Mouse (Mus musculus): ENCODE data around the gene Lamtor2. TPM values are rescaled to one million over a fixed set of nuclear protein-coding genes. Genes with fewer than 3 reads are reported as not detected.

Lamtor2 gene
- polyA plus RNA-seq, 1 experiment from 2014 or later: 256 TPM

DNA sequence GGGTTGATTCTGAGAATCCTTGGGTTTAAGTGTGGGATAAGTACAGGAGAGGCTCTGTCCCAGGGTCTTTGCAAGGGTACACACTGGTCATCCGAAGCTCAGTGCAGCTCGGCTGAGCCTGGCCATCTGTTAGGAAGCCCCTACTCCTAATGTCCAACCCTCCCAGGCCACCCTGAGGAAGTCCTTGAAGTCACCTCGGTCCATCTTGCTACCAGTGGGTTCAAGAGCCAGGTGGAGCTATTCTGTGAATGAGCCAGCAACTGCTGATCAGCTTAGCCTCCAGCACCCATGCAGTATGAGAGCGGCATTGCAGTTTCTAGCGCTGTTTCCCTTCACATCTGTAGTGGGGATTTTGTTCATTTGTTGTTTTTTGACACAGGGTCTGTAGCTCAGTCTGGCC lies 12.8 kb downstream of the Lamtor2 start:
- Histone ChIP-seq H3K9ac (ENCODE audit: low read depth, low read length) (no peak overlapping the region), H3K4me1 (ENCODE audit: control insufficient read depth, insufficient read depth, low read length) (peaks cover 31% of the 10 kb centered on the region), H3K4me2 (ENCODE audit: low read depth, low read length) (no peak overlapping the region), H3K27ac (ENCODE audit: low read length) (no peak overlapping the region), H3K4me3 (ENCODE audit: low read length) (no peak overlapping the region), H3K27me3 (replicated peaks; ENCODE audit: control insufficient read depth, insufficient read depth, low read length) (no peaks in the 10 kb centered on the region), H3K9me3 (ENCODE audit: control insufficient read depth, low read length) (no peaks in the 10 kb centered on the region), H3K36me3 (ENCODE audit: control insufficient read depth, insufficient read depth, low read length) (0 out of 2 replicates have a peak, but pooled peaks cover 3% of the 10 kb centered on the region)
- 72% methylated on average over 5 of the region's 5 CpGs for WGBS
- ATAC-seq: no peak

DNA sequence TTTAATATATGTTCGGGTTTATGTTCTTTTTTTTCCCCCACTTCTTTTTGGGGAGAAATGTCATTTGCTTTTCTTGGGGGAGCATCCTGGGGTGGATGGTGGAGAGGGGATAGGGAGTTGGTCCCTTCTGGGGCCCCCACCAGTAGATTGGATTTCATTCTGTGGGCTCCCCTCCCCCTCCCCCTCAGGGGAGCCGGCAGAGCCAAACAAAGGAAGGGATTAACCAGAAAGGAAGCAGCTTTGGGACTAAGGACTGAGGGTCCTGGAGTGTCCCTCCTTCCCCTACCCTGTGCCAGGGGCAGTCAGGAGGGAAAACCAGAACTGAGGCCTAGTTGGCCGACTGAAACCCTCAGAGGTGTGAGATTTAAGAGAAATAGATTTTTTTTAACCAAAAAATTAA lies 13.5 kb downstream of the Lamtor2 start:
- Histone ChIP-seq H3K4me2 (ENCODE audit: low read depth, low read length) (no peak overlapping the region), H3K36me3 (ENCODE audit: control insufficient read depth, insufficient read depth, low read length) (0 out of 2 replicates have a peak, but pooled peaks cover 3% of the 10 kb centered on the region), H3K27me3 (replicated peaks; ENCODE audit: control insufficient read depth, insufficient read depth, low read length) (no peaks in the 10 kb centered on the region), H3K9me3 (ENCODE audit: control insufficient read depth, low read length) (no peaks in the 10 kb centered on the region), H3K27ac (ENCODE audit: low read length) (no peak overlapping the region), H3K9ac (ENCODE audit: low read depth, low read length) (no peak overlapping the region), H3K4me1 (ENCODE audit: control insufficient read depth, insufficient read depth, low read length) (peaks cover 38% of the 10 kb centered on the region), H3K4me3 (ENCODE audit: low read length) (no peak overlapping the region)
- ATAC-seq: no peak
- WGBS: 30% methylated on average over 3 of the region's 3 CpGs

DNA sequence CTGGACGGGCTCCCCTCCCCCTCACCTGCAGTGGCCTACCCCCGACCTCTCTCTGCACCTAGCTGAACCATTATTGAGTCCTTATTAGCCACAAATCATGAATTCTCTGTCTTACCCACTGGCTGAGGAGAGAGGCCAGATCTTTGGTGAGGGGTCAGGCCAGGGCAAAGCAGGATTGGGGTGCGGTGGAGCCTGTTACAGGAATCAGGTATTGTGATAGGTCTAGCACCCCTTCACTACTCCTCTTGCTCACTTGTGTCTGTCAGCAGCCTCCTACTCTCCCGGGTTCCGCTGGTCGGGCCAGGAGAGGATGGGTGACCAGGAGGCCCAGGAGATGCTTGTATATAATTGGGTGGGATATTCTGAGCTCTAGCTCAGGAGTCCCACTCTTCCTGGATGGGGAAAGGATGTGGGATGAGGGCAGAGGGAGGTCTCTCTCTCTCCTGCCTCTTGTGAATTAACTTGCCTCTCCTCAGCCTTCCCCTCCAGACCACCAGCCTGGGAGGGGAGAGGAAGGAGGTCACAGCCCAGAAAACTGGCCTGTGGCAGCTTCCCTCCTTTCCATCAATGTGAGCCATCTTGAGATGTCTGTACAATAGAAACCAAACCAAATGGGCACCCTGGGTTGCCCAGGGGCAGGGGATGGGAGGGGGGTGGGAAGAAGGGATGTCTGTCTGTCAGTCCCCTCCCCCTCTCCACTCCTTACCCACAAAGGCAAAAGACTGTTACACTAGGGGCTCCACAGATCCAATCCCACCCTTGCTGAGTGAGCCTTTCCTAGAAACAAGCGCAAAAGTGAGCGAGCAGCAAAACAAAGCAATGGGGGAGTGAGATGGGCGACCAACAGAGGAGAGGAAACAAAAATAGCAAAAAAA lies 14.4 kb downstream of the Lamtor2 start:
- Histone ChIP-seq H3K27me3 (replicated peaks; ENCODE audit: control insufficient read depth, insufficient read depth, low read length) (no peaks in the 10 kb centered on the region), H3K9ac (ENCODE audit: low read depth, low read length) (no peak overlapping the region), H3K4me2 (ENCODE audit: low read depth, low read length) (no peak overlapping the region), H3K36me3 (ENCODE audit: control insufficient read depth, insufficient read depth, low read length) (0 out of 2 replicates have a peak, but pooled peaks cover 3% of the 10 kb centered on the region), H3K27ac (ENCODE audit: low read length) (no peak overlapping the region), H3K4me3 (ENCODE audit: low read length) (no peak overlapping the region), H3K4me1 (ENCODE audit: control insufficient read depth, insufficient read depth, low read length) (peaks cover 47% of the 10 kb centered on the region), H3K9me3 (ENCODE audit: control insufficient read depth, low read length) (no peaks in the 10 kb centered on the region)
- no peak for ATAC-seq
- 56% methylated on average over 9 of the region's 9 CpGs for WGBS

DNA sequence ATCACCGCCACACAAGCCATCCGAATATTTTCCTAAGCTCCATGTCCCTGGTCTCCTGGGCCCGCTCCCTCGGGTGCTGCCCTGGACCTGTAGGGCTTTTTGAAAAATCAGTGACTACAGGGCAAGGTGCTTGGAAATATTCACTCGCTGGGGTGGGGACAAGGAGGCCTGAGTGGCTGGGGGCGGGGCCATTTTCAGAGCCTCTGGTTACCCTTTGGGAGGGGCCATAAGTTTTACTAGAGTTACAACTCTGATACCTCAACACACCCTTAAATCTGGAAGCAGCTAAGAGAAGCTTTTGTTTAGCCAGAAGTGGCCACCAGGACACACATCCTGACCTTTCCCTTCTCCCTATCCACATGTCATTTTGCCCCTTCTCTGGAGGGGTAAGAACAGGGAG lies 15.7 kb downstream of the Lamtor2 start:
- ATAC-seq: no peak
- Histone ChIP-seq H3K9me3 (ENCODE audit: control insufficient read depth, low read length) (no peaks in the 10 kb centered on the region), H3K4me2 (ENCODE audit: low read depth, low read length) (peak overlapping the region; percentile 59), H3K4me1 (ENCODE audit: control insufficient read depth, insufficient read depth, low read length) (peaks cover 52% of the 10 kb centered on the region), H3K36me3 (ENCODE audit: control insufficient read depth, insufficient read depth, low read length) (0 out of 2 replicates have a peak, but pooled peaks cover 3% of the 10 kb centered on the region), H3K27me3 (replicated peaks; ENCODE audit: control insufficient read depth, insufficient read depth, low read length) (no peaks in the 10 kb centered on the region), H3K9ac (ENCODE audit: low read depth, low read length) (peak overlapping the region; percentile 65), H3K27ac (ENCODE audit: low read length) (no peak overlapping the region), H3K4me3 (ENCODE audit: low read length) (peak overlapping the region; percentile 45)
- WGBS: 73% methylated on average over 6 of the region's 6 CpGs

DNA sequence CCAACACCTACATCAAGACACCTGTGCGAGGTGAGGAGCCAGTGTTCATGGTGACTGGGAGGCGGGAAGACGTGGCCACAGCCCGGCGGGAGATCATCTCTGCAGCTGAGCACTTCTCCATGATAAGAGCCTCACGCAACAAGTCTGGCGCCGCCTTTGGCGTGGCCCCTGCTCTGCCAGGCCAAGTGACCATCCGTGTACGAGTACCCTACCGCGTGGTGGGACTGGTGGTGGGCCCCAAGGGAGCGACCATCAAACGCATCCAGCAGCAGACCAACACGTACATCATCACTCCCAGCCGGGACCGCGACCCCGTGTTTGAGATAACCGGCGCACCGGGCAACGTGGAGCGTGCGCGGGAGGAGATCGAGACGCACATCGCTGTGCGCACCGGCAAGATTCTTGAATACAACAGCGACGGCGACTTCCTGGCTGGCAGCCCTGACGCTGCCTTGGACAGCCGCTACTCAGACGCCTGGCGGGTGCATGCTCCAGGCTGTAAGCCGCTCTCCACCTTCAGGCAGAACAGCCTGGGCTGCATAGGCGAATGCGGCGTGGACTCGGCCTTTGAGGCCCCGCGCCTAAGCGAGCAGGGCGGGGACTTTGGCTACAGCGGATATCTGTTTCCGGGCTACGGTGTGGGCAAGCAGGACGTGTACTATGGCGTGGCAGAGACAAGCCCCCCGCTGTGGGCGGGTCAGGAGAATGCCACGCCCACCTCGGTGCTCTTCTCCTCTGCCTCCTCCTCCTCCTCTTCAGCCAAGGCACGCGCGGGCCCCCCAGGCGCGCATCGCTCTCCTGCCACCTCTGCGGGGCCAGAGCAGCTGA lies 16.6 kb downstream of the Lamtor2 start:
- H3K9ac ChIP-seq (ENCODE audit: low read depth, low read length): peak overlapping the region; percentile 65
- peak overlapping the region; percentile 59 for H3K4me2 ChIP-seq (ENCODE audit: low read depth, low read length)
- H3K27me3 ChIP-seq (replicated peaks; ENCODE audit: control insufficient read depth, insufficient read depth, low read length): no peaks in the 10 kb centered on the region
- peak overlapping the region; percentile 70 for H3K27ac ChIP-seq (ENCODE audit: low read length)
- peaks cover 52% of the 10 kb centered on the region for H3K4me1 ChIP-seq (ENCODE audit: control insufficient read depth, insufficient read depth, low read length)
- H3K4me3 ChIP-seq (ENCODE audit: low read length): peak overlapping the region; percentile 45
- H3K36me3 ChIP-seq (ENCODE audit: control insufficient read depth, insufficient read depth, low read length): 0 out of 2 replicates have a peak, but pooled peaks cover 3% of the 10 kb centered on the region
- 6% methylated on average over 64 of the region's 64 CpGs for WGBS
- ATAC-seq: peak; percentile 66
- H3K9me3 ChIP-seq (ENCODE audit: control insufficient read depth, low read length): no peaks in the 10 kb centered on the region

DNA sequence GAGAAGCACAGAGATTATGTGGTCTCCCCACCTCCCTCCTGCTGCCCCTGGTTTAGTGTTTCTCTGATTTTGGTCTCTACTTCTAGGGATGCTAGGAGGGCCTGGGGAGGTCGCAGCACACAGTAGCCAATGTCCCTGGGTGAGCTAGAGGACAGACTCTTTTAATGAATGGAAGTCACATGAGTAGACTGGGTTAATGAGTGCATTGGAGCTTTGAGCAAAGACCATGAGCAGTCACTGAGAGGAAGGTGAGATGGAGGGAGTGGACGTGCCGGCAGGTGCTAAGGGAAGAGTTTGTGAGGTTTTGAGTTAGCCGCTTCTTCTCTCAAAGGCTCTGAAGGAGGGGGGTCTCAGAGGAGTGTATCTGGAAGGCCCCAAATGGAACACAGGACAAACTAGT lies 17.3 kb downstream of the Lamtor2 start:
- WGBS: 61% methylated on average over 4 of the region's 4 CpGs
- 0 out of 2 replicates have a peak, but pooled peaks cover 3% of the 10 kb centered on the region for H3K36me3 ChIP-seq (ENCODE audit: control insufficient read depth, insufficient read depth, low read length)
- H3K4me2 ChIP-seq (ENCODE audit: low read depth, low read length): peak overlapping the region; percentile 59
- peak overlapping the region; percentile 65; the same call in 1 of the 2 replicates for H3K9ac ChIP-seq (ENCODE audit: low read depth, low read length)
- no peak overlapping the region for H3K27ac ChIP-seq (ENCODE audit: low read length)
- no peak overlapping the region for H3K4me3 ChIP-seq (ENCODE audit: low read length)
- no peak for ATAC-seq
- H3K27me3 ChIP-seq (replicated peaks; ENCODE audit: control insufficient read depth, insufficient read depth, low read length): no peaks in the 10 kb centered on the region
- peaks cover 53% of the 10 kb centered on the region for H3K4me1 ChIP-seq (ENCODE audit: control insufficient read depth, insufficient read depth, low read length)
- H3K9me3 ChIP-seq (ENCODE audit: control insufficient read depth, low read length): no peaks in the 10 kb centered on the region

DNA sequence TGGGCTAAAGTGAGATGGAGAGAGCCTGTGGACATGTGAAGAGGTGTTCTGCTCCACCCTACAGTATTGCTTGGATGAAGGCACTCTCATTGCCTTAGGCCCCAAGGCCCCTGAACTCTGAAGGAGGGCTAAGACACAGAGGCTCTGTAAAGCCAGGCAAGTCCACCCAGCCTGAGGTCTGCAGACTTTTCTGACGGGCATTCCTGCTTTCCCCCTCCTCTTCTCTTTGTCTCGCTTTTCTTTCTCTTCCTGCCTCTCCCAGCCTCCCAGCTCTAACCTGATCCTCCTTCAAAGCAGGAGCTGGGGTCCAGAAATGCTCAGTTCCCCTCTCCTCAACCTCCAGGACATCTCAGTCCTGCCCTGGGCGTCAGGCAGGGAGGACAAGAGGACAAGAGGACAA lies 17.9 kb downstream of the Lamtor2 start:
- Histone ChIP-seq H3K9me3 (ENCODE audit: control insufficient read depth, low read length) (no peaks in the 10 kb centered on the region), H3K9ac (ENCODE audit: low read depth, low read length) (0 out of 2 replicates have a peak overlapping the region, but pooled peaks have one; percentile 21), H3K4me3 (ENCODE audit: low read length) (0 out of 2 replicates have a peak overlapping the region, but pooled peaks have one; percentile 85), H3K27me3 (replicated peaks; ENCODE audit: control insufficient read depth, insufficient read depth, low read length) (no peaks in the 10 kb centered on the region), H3K36me3 (ENCODE audit: control insufficient read depth, insufficient read depth, low read length) (0 out of 2 replicates have a peak, but pooled peaks cover 3% of the 10 kb centered on the region), H3K27ac (ENCODE audit: low read length) (no peak overlapping the region), H3K4me2 (ENCODE audit: low read depth, low read length) (peak overlapping the region; percentile 88), H3K4me1 (ENCODE audit: control insufficient read depth, insufficient read depth, low read length) (peaks cover 59% of the 10 kb centered on the region)
- no peak for ATAC-seq
- WGBS: 40% methylated on average over 3 of the region's 3 CpGs

DNA sequence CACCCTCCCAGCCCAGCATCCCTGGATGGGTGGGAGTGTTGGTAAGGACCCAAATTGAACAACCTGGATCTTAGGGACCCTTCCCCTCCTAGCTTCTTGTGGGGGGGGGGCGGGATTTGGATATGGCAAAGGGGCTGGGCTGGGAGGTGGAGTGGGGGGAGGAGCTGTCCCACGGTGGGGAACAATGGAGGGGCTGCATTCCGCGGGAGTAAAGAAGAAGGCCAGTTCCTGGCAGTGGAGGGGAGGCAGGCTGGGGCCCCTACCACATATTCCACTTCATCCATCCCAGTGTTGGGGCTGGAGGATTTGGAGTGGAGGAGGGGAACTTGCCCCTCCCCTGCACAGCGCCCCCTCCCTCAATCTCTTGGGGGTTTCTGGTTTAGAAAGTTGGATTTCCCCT lies 19.2 kb downstream of the Lamtor2 start:
- Histone ChIP-seq H3K4me3 (ENCODE audit: low read length) (peak overlapping the region; percentile 85), H3K36me3 (ENCODE audit: control insufficient read depth, insufficient read depth, low read length) (0 out of 2 replicates have a peak, but pooled peaks cover 3% of the 10 kb centered on the region), H3K27ac (ENCODE audit: low read length) (peak overlapping the region; percentile 94), H3K9ac (ENCODE audit: low read depth, low read length) (peak overlapping the region; percentile 94), H3K27me3 (replicated peaks; ENCODE audit: control insufficient read depth, insufficient read depth, low read length) (no peaks in the 10 kb centered on the region), H3K9me3 (ENCODE audit: control insufficient read depth, low read length) (no peaks in the 10 kb centered on the region), H3K4me1 (ENCODE audit: control insufficient read depth, insufficient read depth, low read length) (peaks cover 68% of the 10 kb centered on the region), H3K4me2 (ENCODE audit: low read depth, low read length) (peak overlapping the region; percentile 88)
- no peak for ATAC-seq
- 7% methylated on average over 5 of the region's 5 CpGs for WGBS
